Mouse (Mus musculus) MEL (cell line): Measurements from ENCODE around the gene Olfr694. TPM values are rescaled to one million over a fixed set of nuclear protein-coding genes. Genes with fewer than 3 reads are reported as not detected.

Source experiments
- DNase-seq: peaks from one replicate; pipeline ENCODE4 v3.0.0; 2011; ENCODE audit warnings: low read depth, low spot score
- H3K27ac ChIP-seq: 2 replicates; pipeline ENCODE4 v1.5.1; 2012; ENCODE audit warnings: low read depth, mild to moderate bottlenecking, control low read depth, low read length, moderate library complexity; ENCODE audit not compliant: control insufficient read depth
- H3K27me3 ChIP-seq, 2 experiments: fragments of 150-350 bp in 1 of 2; sonication (generic) in 1 of 2; 2 replicates each; pipeline ENCODE4 v1.6.1; 2012; ENCODE audit warnings: low read length in 2 of 2, mild to moderate bottlenecking in 2 of 2, improper control_type of control experiment in 1 of 2, moderate library complexity in 1 of 2; ENCODE audit not compliant: insufficient read depth in 2 of 2, control insufficient read depth in 1 of 2
- H3K36me3 ChIP-seq, 2 experiments: 2 replicates each; pipeline ENCODE4 v1.6.1; 2012 to 2014; ENCODE audit warnings: low read length in 2 of 2, improper control_type of control experiment in 1 of 2, inconsistent platforms in 1 of 2, mild to moderate bottlenecking in 1 of 2; ENCODE audit not compliant: insufficient read depth in 2 of 2, control insufficient read depth in 1 of 2
- H3K4me1 ChIP-seq, 2 experiments: fragments of 150-350 bp in 1 of 2; sonication (generic) in 1 of 2; 2 replicates each; pipeline ENCODE4 v1.6.1; 2012; ENCODE audit warnings: low read length in 2 of 2, improper control_type of control experiment in 1 of 2, mild to moderate bottlenecking in 1 of 2; ENCODE audit not compliant: insufficient read depth in 2 of 2, control insufficient read depth in 1 of 2
- H3K4me3 ChIP-seq, 2 experiments: fragments of 150-350 bp in 1 of 2; sonication (generic) in 1 of 2; 2 replicates each; pipeline ENCODE4 v1.5.1; 2012; ENCODE audit warnings: low read depth in 2 of 2, low read length in 2 of 2, mild to moderate bottlenecking in 2 of 2, moderate library complexity in 2 of 2, control low read depth in 1 of 2, improper control_type of control experiment in 1 of 2; ENCODE audit not compliant: control insufficient read depth in 1 of 2, insufficient read depth in 1 of 2
- H3K79me2 ChIP-seq: 2 replicates; pipeline ENCODE4 v1.6.1; 2012; ENCODE audit warnings: mild to moderate bottlenecking, low read length, moderate library complexity; ENCODE audit not compliant: control insufficient read depth, poor library complexity, insufficient read depth
- H3K9ac ChIP-seq: 2 replicates; pipeline ENCODE4 v1.6.1; 2012; ENCODE audit warnings: low read depth, mild to moderate bottlenecking, control low read depth, low read length, moderate library complexity; ENCODE audit not compliant: control insufficient read depth, poor library complexity, severe bottlenecking
- H3K9me3 ChIP-seq: fragments of 150-350 bp; sonication (generic); replicated peaks from 2 replicates; pipeline ENCODE4 v1.6.1; 2012; ENCODE audit warnings: mild to moderate bottlenecking, low read length, improper control_type of control experiment, moderate library complexity; ENCODE audit not compliant: insufficient read depth
- BHLHE40 ChIP-seq: IDR thresholded peaks from 2 replicates; pipeline ENCODE4 v1.6.1; 2012; ENCODE audit warnings: low read depth, mild to moderate bottlenecking, inconsistent platforms, low read length, improper control_type of control experiment, borderline replicate concordance
- CHD1 ChIP-seq: IDR thresholded peaks from 2 replicates; pipeline ENCODE4 v1.6.1; 2012; ENCODE audit warnings: low read depth, mild to moderate bottlenecking, inconsistent platforms, low read length, improper control_type of control experiment
- CTCF ChIP-seq, 3 experiments: IDR thresholded peaks in 2 of 3; conservative IDR thresholded peaks in 1 of 3; 2 replicates each; pipeline ENCODE4 v1.5.1; 2011 to 2012; ENCODE audit warnings: low read length in 3 of 3, low read depth in 2 of 3, mild to moderate bottlenecking in 2 of 3, improper control_type of control experiment in 1 of 3, inconsistent platforms in 1 of 3, mixed read lengths in 1 of 3, moderate library complexity in 1 of 3; ENCODE audit not compliant: control insufficient read depth in 1 of 3, insufficient read depth in 1 of 3, poor library complexity in 1 of 3, severe bottlenecking in 1 of 3
- EP300 ChIP-seq, 2 experiments: IDR thresholded peaks; 2 replicates each; pipeline ENCODE4 v1.6.1; 2011; ENCODE audit warnings: improper control_type of control experiment in 2 of 2, low read length in 2 of 2, low read depth in 1 of 2, mild to moderate bottlenecking in 1 of 2
- ETS1 ChIP-seq: IDR thresholded peaks from 2 replicates; pipeline ENCODE4 v1.6.1; 2012; ENCODE audit warnings: low read depth, mild to moderate bottlenecking, inconsistent platforms, low read length, improper control_type of control experiment, moderate library complexity
- GABPA ChIP-seq: IDR thresholded peaks from 2 replicates; pipeline ENCODE4 v1.6.1; 2012; ENCODE audit warnings: low read depth, mild to moderate bottlenecking, inconsistent platforms, low read length, improper control_type of control experiment, moderate library complexity
- GATA1 ChIP-seq: IDR thresholded peaks from 2 replicates; pipeline ENCODE4 v1.6.1; 2011; ENCODE audit warnings: low read depth, low read length, improper control_type of control experiment
- HCFC1 ChIP-seq: IDR thresholded peaks from 2 replicates; pipeline ENCODE4 v1.6.1; 2012; ENCODE audit warnings: low read depth, mild to moderate bottlenecking, inconsistent platforms, low read length, improper control_type of control experiment, moderate library complexity
- MAFK ChIP-seq: IDR thresholded peaks from 2 replicates; pipeline ENCODE4 v1.6.1; 2011; ENCODE audit warnings: low read depth, mild to moderate bottlenecking, low read length, improper control_type of control experiment, borderline replicate concordance
- MAX ChIP-seq: IDR thresholded peaks from 2 replicates; pipeline ENCODE4 v1.6.1; 2011; ENCODE audit warnings: low read length, improper control_type of control experiment
- MAZ ChIP-seq: IDR thresholded peaks from 2 replicates; pipeline ENCODE4 v1.6.1; 2012; ENCODE audit warnings: low read depth, mild to moderate bottlenecking, inconsistent platforms, low read length, improper control_type of control experiment
- MEF2A ChIP-seq: IDR thresholded peaks from 2 replicates; pipeline ENCODE4 v1.6.1; 2014; ENCODE audit warnings: low read depth, mild to moderate bottlenecking, inconsistent platforms, low read length, improper control_type of control experiment; ENCODE audit not compliant: poor library complexity, insufficient replicate concordance, severe bottlenecking; ENCODE audit errors: extremely low read depth
- MYC ChIP-seq: IDR thresholded peaks from 2 replicates; pipeline ENCODE4 v1.6.1; 2011; ENCODE audit warnings: low read depth, mild to moderate bottlenecking, low read length, improper control_type of control experiment, moderate library complexity
- NRF1 ChIP-seq: IDR thresholded peaks from 2 replicates; pipeline ENCODE4 v1.6.1; 2014; ENCODE audit warnings: low read depth, mild to moderate bottlenecking, inconsistent platforms, low read length, improper control_type of control experiment, moderate library complexity; ENCODE audit not compliant: poor library complexity, insufficient read depth, severe bottlenecking
- POLR2A ChIP-seq, 2 experiments: IDR thresholded peaks; 2 replicates each; pipeline ENCODE4 v1.6.1; 2011 to 2012; ENCODE audit warnings: low read length in 2 of 2, mild to moderate bottlenecking in 2 of 2, control low read depth in 1 of 2, improper control_type of control experiment in 1 of 2, low read depth in 1 of 2, moderate library complexity in 1 of 2; ENCODE audit not compliant: control insufficient read depth in 1 of 2, insufficient read depth in 1 of 2, poor library complexity in 1 of 2
- POLR2AphosphoS2 ChIP-seq: IDR thresholded peaks from 2 replicates; pipeline ENCODE4 v1.6.1; 2011; ENCODE audit warnings: low read length, improper control_type of control experiment
- POLR2AphosphoS5 ChIP-seq: IDR thresholded peaks from 2 replicates; pipeline ENCODE4 v1.6.1; 2012; ENCODE audit warnings: low read depth, borderline replicate concordance, mild to moderate bottlenecking, inconsistent platforms, low read length, moderate library complexity, mixed read lengths
- RCOR1 ChIP-seq: IDR thresholded peaks from 2 replicates; pipeline ENCODE4 v1.6.1; 2012; ENCODE audit warnings: low read depth, mild to moderate bottlenecking, inconsistent platforms, low read length, improper control_type of control experiment
- SIN3A ChIP-seq: IDR thresholded peaks from 2 replicates; pipeline ENCODE4 v1.6.1; 2012; ENCODE audit warnings: low read length, improper control_type of control experiment, inconsistent platforms
- TAL1 ChIP-seq: IDR thresholded peaks from 2 replicates; pipeline ENCODE4 v1.6.1; 2012; ENCODE audit warnings: mild to moderate bottlenecking, inconsistent platforms, low read length, moderate library complexity, mixed read lengths
- TBP ChIP-seq: IDR thresholded peaks from 2 replicates; pipeline ENCODE4 v1.8.0; 2011; ENCODE audit warnings: low read depth, low read length, improper control_type of control experiment
- TCF12 ChIP-seq: IDR thresholded peaks from 2 replicates; pipeline ENCODE4 v1.6.1; 2014; ENCODE audit warnings: low read depth, mild to moderate bottlenecking, inconsistent platforms, low read length, improper control_type of control experiment, moderate library complexity
- UBTF ChIP-seq: IDR thresholded peaks from 2 replicates; pipeline ENCODE4 v1.6.1; 2012; ENCODE audit warnings: low read depth, mild to moderate bottlenecking, inconsistent platforms, low read length, improper control_type of control experiment, moderate library complexity, borderline replicate concordance; ENCODE audit not compliant: insufficient read depth
- USF1 ChIP-seq: IDR thresholded peaks from 2 replicates; pipeline ENCODE4 v1.6.1; 2014; ENCODE audit warnings: low read depth, mild to moderate bottlenecking, inconsistent platforms, low read length, improper control_type of control experiment, moderate library complexity
- USF2 ChIP-seq, 2 experiments: IDR thresholded peaks; 2 replicates each; pipeline ENCODE4 v1.6.1; 2011 to 2012; ENCODE audit warnings: improper control_type of control experiment in 2 of 2, low read length in 2 of 2, borderline replicate concordance in 1 of 2, inconsistent platforms in 1 of 2, low read depth in 1 of 2, mild to moderate bottlenecking in 1 of 2; ENCODE audit not compliant: insufficient read depth in 1 of 2
- ZKSCAN1 ChIP-seq: IDR thresholded peaks from 2 replicates; pipeline ENCODE4 v1.6.1; 2012; ENCODE audit warnings: low read depth, mild to moderate bottlenecking, inconsistent platforms, low read length, improper control_type of control experiment, moderate library complexity
- polyA plus RNA-seq, 2 experiments: library from polyadenylated mRNA; stranded (reverse) in 1 of 2; unstranded in 1 of 2; fragments of >175 nt in 1 of 2; fragments of >200 nt in 1 of 2; gene quantifications; 2 replicates each; pipeline versions ENCODE4 v1.2.1 to v1.2.4; 2012; ENCODE audit warnings: low replicate concordance in 2 of 2, low read depth in 1 of 2; ENCODE audit not compliant: insufficient read length in 2 of 2, insufficient read depth in 1 of 2, missing spikeins in 1 of 2
- total RNA-seq: library from RNA; depleted of rRNA; stranded (reverse); fragments of 300-350 nt; gene quantifications from 2 replicates; pipeline ENCODE4 v1.2.3, GENCODE M21; 2012

Olfr694 gene
- total and polyA plus RNA-seq, 3 experiments: not detected

GRCm38 (mm10) chr7:106652344-106652652 lies 39.3 kb downstream of the Olfr694 start (continued):
- no peak for TF ChIP-seq MAFK
- peak; percentile 54; the same call in 1 of the 2 replicates for TF ChIP-seq SIN3A
- TF ChIP-seq MAX: no peak
- no peak for TF ChIP-seq USF1
- TF ChIP-seq CHD1: 0 out of 2 replicates have a peak, but pooled peaks have one; percentile 73
- TF ChIP-seq ZKSCAN1: 0 out of 2 replicates have a peak, but pooled peaks have one; percentile 26
- TF ChIP-seq USF2 (IDR thresholded peaks at IDR 0.05; ENCODE audit: borderline replicate concordance in 1 of 2, insufficient read depth in 1 of 2, low read depth in 1 of 2, low read length in 2 of 2): no peak
- TF ChIP-seq POLR2AphosphoS2: no peak
- TF ChIP-seq GABPA: no peak
- no peak for TF ChIP-seq TBP
- TF ChIP-seq RCOR1: peak; percentile 62
- no peak for TF ChIP-seq UBTF
- TF ChIP-seq BHLHE40: peak; percentile 43; the same call in 1 of the 2 replicates
- no peak for TF ChIP-seq NRF1
- TF ChIP-seq POLR2AphosphoS5: no peak

GRCm38 (mm10) chr7:106651555-106652343 lies 39.9 kb downstream of the Olfr694 start:
- peak; percentile 76 for DNase-seq
- Histone ChIP-seq H3K27ac (peak overlapping the region; percentile 95), H3K9me3 (no peaks in the 10 kb centered on the region), H3K36me3 (peaks cover 0 to 31% of the 10 kb centered on the region in 2 experiments; a peak in 2 of 4 replicates), H3K4me3 (peak overlapping the region in 1 of 2 experiments; percentile 14; a peak in 1 of 4 replicates), H3K27me3 (no peaks in the 10 kb centered on the region), H3K79me2 (no peaks in the 10 kb centered on the region), H3K9ac (no peak overlapping the region; the same call in 1 of the 2 replicates), H3K4me1 (peaks cover 12 to 14% of the 10 kb centered on the region in 2 experiments)
- TF ChIP-seq TAL1 (peak; percentile 52), MYC (no peak), MEF2A (no peak), HCFC1 (0 out of 2 replicates have a peak, but pooled peaks have one; percentile 27), CTCF (IDR thresholded peaks at IDR 0.05 in 2 of 3, conservative IDR thresholded peaks at IDR 0.05 in 1 of 3; ENCODE audit: control insufficient read depth in 1 of 3, insufficient read depth in 1 of 3, low read depth in 2 of 3, low read length in 3 of 3, poor library complexity in 1 of 3, severe bottlenecking in 1 of 3) (no peak), EP300 (IDR thresholded peaks at IDR 0.05; ENCODE audit: low read depth in 1 of 2, low read length in 2 of 2) (peak; percentile 69 to 79), TCF12 (peak; percentile 73), POLR2A (IDR thresholded peaks at IDR 0.05; ENCODE audit: control insufficient read depth in 1 of 2, insufficient read depth in 1 of 2, low read depth in 1 of 2, low read length in 2 of 2, poor library complexity in 1 of 2) (no peak), SIN3A (peak; percentile 56; the same call in 1 of the 2 replicates), ETS1 (peak; percentile 33; the same call in 1 of the 2 replicates), TBP (peak; percentile 40; the same call in 1 of the 2 replicates), CHD1 (0 out of 2 replicates have a peak, but pooled peaks have one; percentile 23), GATA1 (peak; percentile 78), MAZ (0 out of 2 replicates have a peak, but pooled peaks have one; percentile 52)
